Mouse (Mus musculus) brain, adult 2 months (tissue): ENCODE data around the gene Ndufc2.

Source experiments
- DNase-seq: peaks from one replicate; pipeline ENCODE4 v3.0.0; 2011; ENCODE audit warnings: low read depth, low spot score

Ndufc2 gene

DNA sequence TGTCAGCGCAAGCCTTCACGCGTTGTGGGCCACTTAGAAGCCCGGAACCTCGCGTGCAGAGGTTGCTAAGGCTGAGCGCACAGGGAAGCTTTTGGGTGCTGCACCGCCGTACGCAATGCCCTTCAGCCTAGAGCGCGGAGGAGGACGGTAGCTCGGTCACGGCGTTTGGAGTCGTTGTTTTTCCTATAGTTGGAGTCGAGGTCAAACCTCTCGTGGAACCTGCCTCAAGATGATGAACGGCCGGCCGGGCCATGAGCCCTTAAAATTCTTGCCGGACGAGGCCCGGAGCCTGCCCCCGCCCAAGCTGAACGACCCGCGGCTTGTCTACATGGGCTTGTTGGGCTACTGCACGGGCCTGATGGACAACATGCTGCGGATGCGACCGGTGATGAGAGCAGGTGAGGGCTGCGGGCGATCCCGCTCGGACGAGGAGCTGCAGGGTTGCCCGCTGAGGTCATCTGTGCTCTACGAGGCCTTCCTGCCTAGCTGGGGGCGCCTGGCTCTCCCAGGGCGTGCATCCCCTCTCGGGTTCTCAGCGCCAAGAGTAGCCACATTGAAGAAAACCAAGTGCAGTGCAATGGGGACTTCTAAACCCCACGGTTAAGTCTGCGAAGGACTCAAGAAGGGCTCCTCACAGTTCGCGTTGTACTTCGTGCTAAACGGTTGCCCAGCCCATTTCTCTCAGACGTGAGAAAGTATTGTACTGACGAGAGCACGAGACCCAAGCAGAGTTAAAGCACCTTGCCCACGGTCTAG lies at the start of gene Ndufc2:
Gene Ndufc2, plus strand, starts transcription at position 44 of the 756 bp plus-strand sequence.
- peak; percentile 96 for DNase-seq

DNA sequence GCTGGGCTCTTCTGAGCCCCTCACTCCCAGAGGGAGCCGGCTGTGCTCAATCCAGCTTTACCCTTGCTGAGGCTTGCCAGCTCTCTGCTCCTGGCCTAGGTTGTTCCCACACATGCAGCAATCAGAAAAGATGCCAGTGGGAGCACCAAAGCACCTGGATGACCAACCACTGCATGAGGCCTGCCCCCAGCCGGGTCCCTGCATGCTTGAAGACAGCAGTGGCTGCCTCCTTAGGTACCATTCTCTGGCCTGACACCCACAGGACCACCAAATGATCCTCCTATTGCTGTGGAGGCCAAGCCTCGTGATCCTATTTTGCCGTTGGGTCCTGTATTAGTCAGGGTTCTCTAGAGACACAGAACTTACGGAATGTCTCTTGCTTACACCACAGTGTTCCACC lies 48.9 kb upstream of the Ndufc2 start:
- no peak for DNase-seq

DNA sequence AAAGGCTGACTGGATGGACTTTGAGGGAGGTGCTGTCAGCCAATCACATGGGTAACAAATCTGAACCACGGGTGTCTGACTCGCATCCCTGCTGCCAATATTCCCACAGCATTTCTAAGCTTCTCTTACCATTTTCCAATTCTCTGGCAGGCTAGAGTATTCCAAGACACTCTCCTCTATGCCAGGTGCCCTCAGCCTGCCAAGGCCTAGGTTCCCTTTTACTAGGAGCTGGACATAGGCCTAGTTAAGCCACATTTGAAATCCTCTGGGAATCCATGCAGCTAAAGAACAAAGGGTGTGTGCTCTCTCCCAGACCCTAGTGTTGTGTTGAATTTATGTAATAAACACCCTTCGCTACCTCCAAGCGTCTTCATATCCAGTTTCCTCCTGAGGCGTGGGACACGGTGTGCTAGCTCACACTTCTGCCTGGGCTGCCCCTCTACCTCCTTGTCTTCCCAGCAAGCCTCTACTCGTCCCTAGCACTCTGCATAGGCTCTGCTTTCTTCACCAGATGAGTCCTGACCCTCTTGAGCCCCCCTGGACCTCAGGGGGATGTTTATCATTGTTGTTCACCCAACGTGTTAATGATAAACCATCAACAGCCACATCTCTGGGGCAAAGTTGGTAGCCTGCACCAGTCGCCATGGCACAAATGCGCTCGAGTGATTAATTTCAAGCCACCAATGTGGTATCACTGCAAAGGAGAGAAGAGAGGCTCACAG lies 47.9 kb upstream of the Ndufc2 start:
- DNase-seq = no peak

DNA sequence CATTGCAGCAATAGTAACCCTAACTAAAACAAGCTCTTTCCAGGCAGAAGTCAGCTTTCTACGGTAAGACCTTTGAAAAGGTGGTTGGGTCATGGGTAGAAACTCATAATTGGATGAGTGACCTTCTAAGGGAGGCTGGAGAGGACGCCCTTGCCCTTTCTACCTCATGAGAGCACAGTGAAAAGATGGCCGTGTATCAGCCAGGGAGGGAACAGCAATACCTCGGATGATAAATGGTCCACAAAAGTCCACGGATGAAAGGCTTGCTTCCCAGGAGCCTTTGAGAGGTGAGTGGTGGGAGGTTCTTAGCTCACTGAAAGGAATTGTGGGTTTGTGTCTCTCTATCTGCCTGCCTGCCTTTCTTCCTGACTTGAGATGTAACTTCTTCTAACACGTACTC lies 46.4 kb upstream of the Ndufc2 start:
- no peak for DNase-seq

DNA sequence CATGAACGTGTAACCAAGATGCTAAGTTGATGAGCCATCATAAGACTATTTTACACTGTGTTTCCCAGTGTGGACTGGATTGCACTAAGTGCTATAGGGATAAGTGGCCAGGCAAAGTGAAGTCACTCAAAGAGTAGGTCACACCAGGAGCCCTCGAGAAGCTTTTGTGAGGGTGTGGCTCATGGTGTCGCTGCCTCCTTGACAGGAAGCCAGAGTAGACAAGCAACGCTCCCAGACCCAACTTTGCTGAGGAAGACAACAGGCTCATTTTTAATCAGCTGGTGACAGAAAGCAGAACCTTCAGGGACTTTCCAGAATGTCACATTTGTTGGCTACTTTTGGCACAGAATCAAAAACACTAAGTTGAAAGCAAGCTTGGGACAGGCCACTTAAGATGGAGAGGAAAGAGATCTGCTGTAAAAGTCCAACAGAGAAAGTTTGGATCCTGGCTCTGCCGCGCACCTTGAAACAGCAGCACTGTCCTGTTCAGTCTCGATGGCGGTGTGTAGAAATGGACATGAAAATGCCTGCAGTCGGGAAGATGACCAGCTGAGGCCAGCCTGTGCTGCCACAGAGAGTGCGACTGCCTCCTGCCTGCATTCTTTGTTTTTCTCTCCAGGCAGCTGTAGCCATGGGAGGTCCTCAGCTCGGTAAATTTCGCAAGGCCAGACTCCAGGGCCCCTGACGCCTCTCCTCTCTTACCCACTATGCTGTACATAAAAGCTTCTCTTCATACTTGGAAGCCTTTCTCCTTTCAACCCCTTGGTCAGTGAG lies 44.5 kb upstream of the Ndufc2 start:
- no peak for DNase-seq

DNA sequence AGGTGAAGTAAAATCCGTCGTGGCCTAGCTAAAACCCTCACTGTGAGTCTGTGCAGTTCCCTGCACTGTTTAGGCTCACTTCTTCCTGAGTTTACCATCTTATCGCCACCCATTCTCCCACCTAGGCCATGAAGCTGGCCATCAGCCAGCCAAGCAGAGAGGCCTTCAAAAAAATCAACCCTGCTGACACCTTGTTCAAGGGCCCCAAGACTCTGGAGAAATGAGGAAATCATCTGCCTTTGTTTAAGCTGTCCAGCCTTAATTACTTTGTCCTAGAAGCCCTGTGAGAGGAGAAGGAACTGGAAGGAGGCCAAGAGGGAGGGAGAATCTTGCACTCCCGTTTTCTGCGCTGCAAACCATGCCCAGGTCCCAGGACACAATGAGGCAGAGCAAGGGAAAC lies 43.5 kb upstream of the Ndufc2 start:
- DNase-seq = no peak

DNA sequence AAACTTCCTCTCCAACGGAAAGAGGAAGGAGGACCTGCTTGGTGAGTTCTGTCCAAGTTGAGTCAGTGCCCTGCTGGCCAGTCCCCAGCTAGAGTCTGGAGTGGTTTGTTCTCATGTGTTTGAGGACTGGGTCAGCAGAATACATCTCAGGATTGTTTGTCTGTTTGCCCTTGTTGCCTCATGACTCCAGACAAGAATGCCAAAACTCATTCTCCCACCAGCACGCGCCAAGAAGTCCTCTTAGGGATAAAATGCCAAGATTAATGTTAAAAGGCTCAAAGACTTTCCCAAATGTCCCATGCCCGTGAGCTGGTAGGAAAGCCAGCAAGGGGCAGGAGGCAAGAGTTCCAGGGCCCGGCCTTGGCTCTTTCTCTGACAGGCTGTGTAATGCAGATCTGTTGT lies 42.9 kb upstream of the Ndufc2 start:
- DNase-seq = peak; percentile 55

DNA sequence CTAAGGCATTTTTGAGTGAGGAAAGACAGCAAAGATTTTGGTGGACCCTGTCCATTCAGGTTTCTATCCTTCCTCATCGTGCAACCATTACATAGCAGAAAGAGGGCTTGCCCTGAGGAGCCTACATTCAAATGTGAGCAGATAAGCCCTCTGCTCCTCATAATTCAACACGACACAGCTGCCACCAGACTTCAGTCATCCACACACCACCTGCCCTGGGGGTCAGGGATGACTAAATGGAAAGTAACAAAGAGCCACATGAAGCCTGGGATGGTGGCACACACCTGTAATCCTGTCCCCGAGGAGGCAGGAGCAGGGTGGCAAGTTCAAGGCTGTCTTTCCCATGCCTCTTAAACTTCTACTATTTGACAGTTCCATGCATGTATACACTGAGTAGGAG lies 42.0 kb upstream of the Ndufc2 start:
- no peak for DNase-seq

DNA sequence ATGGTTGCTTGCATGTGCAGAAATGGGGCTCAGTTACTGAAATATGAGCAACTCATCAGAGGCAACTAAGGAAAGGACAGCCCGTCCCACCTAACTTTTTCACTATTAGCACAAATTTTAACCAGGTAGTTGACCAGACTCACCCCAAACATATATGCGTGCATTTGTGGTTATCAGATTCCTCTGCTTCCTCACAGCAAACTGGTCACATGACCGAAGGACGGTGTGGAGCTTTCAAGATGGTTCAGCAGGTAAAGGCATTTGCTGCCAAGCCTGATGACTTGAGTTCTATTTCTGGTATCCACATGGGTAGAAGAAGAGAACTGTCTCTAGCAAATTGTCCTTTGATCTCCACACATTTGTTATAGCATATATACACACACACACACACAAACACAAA lies 41.5 kb upstream of the Ndufc2 start:
- DNase-seq = no peak

DNA sequence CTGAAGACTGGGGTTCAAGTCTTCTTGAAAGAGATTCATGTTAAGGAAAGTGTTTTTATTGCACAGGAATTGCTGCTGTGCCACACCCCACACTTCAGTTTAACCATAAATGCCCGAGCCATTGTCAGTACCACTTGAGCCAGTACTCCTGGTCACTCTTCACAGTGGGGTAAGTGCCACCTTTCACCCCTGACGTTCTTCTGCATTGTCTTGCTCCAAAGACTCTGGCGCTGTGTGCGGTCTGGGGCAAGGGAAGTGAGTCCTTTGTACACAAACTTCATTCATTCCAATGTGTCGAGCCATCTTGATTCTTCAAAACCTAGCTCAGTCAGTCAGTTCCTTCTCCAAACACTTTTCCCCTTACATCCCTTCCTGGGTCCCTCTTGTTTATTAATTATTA lies 39.6 kb upstream of the Ndufc2 start:
- no peak for DNase-seq

DNA sequence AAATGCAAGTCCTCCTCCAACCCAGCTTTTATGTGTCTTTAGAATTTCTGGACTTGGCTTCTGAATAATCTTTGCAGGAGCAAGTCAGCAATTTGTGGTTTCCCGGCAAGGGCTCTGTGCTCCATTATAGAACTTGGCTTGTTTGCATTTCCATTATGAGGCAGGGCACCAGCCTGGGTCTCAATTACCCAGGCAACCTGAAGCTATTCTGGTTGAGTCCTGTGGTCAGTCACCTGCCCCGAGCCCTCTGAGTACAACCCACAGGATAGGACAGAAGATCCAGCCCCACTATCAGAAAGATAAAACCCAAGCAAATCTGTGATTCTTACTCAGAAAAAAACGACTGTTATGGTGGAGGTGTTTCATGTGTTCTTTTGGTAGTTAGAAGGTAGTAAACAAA lies 38.8 kb upstream of the Ndufc2 start:
- no peak for DNase-seq

DNA sequence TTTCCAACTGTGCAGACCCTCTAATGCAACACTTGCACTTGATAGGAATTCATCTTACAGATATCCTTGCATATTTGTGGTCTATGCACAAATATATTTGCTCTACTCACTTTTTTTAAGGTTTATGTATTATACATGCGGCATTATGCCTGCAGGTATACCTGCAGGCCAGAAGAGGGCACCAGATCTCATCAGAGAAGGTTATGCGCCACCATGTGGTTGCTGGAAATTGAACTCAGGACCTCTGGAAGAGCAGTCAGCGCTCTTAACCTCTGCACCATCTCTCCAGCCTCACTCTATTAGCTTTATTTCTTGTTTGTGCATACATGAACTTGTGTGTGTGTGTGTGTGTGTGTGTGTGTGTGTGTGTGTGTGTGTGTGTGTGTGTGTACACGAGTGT lies 38.3 kb upstream of the Ndufc2 start:
- peak; percentile 51 for DNase-seq

DNA sequence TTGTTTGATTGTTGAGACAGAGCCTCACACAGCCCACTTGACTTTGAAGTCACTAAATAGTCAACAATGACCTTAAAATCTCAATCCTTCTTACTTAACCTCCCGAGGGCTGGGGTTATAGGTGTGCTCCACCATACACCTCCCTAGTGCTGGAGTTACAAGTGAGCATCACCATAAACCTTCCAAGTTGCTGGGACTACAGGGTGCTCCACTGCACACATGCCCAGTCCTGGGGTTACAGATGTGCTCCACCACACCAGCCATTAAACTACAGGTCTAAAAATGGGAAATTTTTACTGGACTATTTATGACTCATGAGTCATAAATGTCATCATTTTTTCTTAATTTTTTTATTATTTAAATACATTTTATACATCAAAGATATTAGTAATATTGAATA lies 33.9 kb upstream of the Ndufc2 start:
- DNase-seq = no peak

DNA sequence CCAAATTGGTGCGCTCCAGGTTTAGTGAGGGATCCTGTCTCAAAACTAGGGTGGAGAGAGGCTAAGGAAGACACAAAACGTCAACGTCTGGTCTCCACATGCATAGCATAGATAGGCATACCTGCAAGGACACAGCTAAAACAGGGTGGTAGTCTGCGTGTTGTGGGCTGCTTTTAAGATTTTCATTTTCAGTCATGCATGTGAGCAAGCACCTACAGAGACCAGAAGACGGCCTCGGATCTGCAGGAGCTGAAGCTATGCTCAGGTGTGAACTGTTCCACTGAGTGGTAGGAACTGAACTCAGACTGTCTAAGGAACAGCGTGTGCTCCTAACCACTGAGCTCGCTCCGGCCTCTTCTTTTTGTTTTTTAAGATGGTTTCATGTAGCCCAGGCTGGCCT lies 24.7 kb upstream of the Ndufc2 start:
- DNase-seq = no peak

DNA sequence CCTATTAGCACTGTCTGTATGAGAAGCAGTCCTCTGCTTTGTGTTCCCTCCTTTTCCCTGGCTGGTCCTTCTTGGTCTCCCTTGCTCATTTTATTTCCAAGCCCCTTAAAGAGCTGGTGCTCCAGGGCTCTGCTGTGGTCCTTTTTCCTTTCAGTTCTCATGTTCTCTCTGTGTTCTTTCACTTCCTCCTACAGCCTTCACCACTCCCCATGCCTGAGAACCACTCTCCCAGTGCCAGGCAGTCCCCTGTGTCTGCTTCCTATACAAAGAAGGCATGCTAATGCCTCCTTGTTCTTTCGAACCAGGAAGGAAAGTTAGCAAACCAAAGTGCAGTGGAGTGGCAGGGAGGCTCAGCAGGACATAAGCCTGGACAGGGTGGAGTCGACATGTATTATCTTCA lies 23.9 kb upstream of the Ndufc2 start:
- no peak for DNase-seq

DNA sequence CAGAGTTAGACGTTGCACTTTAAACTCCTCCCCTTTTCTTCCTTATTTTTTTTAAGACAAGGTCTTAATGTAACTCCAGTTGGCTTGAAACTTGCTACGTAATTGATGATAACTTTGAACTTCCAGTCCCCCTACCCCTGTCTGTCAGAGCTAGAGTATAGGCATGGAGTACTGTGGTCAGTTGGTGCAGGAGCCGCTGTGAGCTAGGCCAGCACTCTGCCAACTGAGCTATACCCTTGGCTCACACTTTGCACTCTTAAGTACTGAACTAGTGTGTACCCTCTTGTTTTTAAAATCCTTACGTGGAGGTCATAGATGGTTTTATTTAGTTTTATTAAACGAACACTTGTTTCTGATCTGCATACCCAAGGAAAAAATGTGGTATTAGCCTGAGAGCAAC lies 20.5 kb upstream of the Ndufc2 start:
- no peak for DNase-seq

DNA sequence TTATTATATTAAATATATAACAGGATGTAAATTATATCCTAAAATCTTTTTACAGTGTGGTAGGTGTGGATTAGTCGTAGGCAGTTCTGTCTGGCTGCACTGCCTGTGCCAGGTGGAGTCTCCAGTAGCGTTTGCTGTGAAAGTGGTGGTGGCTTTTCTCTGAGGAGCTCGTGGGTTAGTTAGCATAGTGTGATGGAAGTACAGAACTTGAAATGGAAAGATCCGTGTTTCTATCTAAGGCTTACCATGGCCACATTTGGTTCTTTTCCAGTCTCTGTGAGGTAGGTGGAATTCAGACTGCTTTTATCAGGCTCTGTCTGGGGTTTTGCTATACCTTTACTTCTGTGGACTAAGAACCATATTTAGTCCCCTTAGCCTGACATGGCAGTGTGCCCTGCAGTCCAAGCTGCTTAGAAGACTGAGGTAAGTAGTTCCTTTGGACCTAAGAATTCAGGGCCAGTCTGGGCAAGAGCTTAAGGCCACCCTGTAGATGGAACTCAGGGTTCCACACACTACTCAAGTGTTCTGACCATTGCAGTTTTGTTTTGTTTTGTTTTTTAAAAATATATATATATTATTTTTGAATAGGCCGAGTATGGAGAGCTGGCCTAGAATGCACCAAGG lies 19.2 kb upstream of the Ndufc2 start:
- peak; percentile 26 for DNase-seq

DNA sequence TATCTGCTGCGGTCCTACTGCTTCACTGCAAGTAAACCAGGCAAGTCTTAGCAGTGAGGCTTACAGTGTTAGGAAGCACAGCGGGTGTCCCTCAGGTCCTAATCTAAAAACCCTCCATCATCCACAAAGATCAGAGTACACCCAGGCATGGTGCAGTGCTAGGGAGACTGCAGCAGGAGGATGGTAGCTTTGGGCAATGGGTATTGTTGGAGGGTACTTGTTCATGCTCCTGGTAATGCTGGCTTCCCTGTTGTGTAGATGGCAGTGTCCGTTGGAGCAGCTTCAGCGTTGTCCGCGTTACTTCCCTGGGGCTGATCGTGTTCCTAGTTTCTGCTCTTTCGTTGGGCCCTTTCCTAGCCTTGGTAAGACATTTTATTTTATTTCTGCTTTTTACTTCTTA lies 17.1 kb upstream of the Ndufc2 start:
- no peak for DNase-seq

DNA sequence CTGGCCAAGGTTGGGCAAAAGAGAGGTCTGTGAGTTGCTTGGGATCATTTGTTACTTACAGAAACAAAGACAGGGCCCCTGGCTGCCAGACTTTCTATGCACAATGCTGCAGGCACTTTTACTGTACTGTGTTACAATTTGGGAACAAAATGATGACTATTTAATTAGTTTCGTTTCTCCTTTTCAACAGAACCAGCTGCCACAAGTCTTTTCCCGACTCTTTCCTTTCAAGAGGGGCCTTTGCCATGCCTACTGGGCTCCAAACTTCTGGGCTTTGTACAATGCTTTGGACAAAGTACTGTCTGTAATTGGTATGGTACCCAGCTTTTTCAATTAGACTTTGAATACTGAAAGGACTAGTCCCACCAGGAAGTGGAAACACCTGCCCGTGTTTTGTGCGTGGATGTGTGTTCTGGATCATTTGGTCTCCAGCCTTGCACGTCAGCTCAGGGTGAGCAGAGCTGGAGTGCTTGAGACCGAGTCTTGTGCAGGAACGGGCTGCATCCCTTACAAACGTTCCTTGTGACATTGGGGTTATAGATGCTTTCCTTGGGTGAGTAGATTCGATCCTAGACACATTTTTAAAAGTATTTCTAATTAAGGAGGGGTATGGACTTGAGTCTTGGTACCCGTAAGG lies 16.2 kb upstream of the Ndufc2 start:
- DNase-seq = no peak

DNA sequence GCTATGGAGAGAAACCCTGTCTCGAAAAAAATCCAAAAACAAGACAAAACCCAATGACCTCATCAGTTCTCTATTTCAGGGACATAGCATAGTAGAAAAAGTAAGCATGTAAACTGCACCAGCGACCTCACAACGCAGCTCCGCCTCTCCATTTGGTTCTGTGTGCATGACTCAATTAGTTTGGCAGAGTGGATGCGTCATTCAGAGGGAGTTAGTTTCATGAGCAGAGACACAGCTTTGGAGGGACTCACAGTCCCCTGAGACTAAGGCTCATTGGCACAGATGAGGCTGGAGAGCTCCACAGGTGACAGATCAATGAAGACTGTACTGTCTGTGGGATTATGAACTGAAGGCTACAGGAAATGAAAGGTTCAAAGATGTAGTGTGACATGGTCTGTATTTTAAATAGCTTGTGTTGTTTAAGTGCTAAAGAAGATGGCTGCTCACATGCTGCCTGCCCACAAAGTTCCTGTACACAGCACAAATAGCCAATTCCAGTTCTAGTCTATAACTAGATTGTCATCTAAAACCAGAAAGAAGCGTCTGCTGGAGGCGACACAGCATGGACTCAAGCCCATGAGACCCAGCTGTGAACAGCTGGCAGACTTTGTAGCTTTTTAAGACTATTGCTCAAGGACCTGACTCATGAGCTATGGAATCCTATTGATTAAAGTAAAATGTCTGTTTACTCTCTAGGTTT lies 13.5 kb upstream of the Ndufc2 start:
- DNase-seq = peak; percentile 67

DNA sequence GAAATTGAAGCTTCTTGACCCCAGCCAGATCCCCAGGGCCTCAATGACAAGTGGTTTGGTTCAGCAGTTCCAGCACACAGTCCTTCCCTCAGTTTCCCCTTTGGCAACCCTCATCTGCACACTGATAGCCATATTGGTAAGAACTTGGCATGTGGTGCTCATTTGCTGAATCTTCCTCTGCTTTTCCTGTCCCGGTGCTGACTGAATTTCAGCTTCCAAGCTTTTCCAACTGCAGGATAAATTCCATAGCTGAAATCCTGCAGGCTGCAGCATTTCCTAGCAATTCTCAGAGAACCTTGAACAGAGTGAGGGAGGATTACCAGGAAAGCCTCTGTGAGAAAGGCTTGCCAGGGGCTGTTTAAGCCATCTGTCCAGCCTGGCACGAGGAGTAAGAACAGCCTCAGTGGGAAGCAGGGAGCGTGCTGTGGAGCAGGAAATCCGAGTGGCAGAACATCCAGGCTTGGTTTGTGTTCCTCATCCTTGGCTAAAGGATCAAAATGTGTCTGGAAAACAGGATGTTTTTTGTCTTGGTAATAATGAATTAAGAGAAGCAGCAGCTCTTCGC lies 12.9 kb upstream of the Ndufc2 start:
- DNase-seq = peak; percentile 99
